Mouse (Mus musculus) kidney, postnatal 0 days (tissue): Measurements from ENCODE around the gene 1700023F06Rik. TPM values are rescaled to one million over a fixed set of nuclear protein-coding genes. Genes with fewer than 3 reads are reported as not detected.

ENCODE experiments used
- ATAC-seq: fragments of 200-750 bp; cut with Nextera tagmentation; replicated peaks from 2 replicates; pipeline ENCODE4 v1.8.0; 2017; ENCODE audit warnings: low read depth, moderate number of reproducible peaks, moderate TSS enrichment, moderate library complexity; ENCODE audit not compliant: low FRiP score
- DNase-seq: peaks from one replicate; pipeline ENCODE4 v3.0.0-alpha.2; 2016; ENCODE audit warnings: low spot score
- H3K27ac ChIP-seq: fragments of 300-500 bp; sonication (generic); 2 replicates; pipeline ENCODE4 v1.5.1; 2014; ENCODE audit warnings: mild to moderate bottlenecking
- H3K27me3 ChIP-seq: fragments of 300-500 bp; sonication (generic); 2 replicates; pipeline ENCODE4 v1.6.1; 2014; ENCODE audit warnings: low read length, mixed read lengths; ENCODE audit not compliant: insufficient read depth
- H3K36me3 ChIP-seq: fragments of 300-500 bp; sonication (generic); 2 replicates; pipeline ENCODE4 v1.6.1; 2014; ENCODE audit warnings: low read length, mixed read lengths; ENCODE audit not compliant: insufficient read depth
- H3K4me1 ChIP-seq: fragments of 300-500 bp; sonication (generic); replicated peaks from 2 replicates; pipeline ENCODE4 v1.6.1; 2014; ENCODE audit warnings: antibody characterized with exemption, low read length, mixed read lengths; ENCODE audit not compliant: insufficient read depth
- H3K4me2 ChIP-seq: fragments of 300-500 bp; sonication (generic); 2 replicates; pipeline ENCODE4 v1.6.1; 2014; ENCODE audit warnings: mild to moderate bottlenecking, low read length, moderate library complexity, mixed read lengths
- H3K4me3 ChIP-seq: fragments of 300-500 bp; sonication (generic); replicated peaks from 2 replicates; pipeline ENCODE4 v1.5.1; 2014; ENCODE audit warnings: low read depth, low read length
- H3K9ac ChIP-seq: fragments of 300-500 bp; sonication (generic); 2 replicates; pipeline ENCODE4 v1.6.1; 2014; ENCODE audit warnings: low read depth, low read length
- H3K9me3 ChIP-seq: fragments of 300-500 bp; sonication (generic); replicated peaks from 2 replicates; pipeline ENCODE4 v1.6.1; 2016; ENCODE audit warnings: low read length, inconsistent platforms, mixed read lengths
- CTCF ChIP-seq: IDR thresholded peaks from 2 replicates; pipeline ENCODE4 v1.5.1; 2016; ENCODE audit warnings: antibody characterized with exemption, low read depth, mild to moderate bottlenecking, moderate library complexity
- WGBS: fragments of 180-500 bp; shearing (Covaris S2); extraction: QIAGEN DNeasy Blood & Tissue Kit; methylation state at CpG from one replicate; pipeline ENCODE4 v1.1.7; 2014; 5-methylcytosine and 5-hydroxymethylcytosine counted together
- polyA plus RNA-seq: library from polyadenylated mRNA; unstranded; fragments of >200 nt; fragmentation: Nextera tagmentation; extraction: Ambion mirVana; gene quantifications from 2 replicates; pipeline ENCODE4 v1.2.1, GENCODE M21; 2015

The 1700023F06Rik gene
- polyA plus RNA-seq, 1 experiment from 2014 or later: 0.37 TPM

DNA sequence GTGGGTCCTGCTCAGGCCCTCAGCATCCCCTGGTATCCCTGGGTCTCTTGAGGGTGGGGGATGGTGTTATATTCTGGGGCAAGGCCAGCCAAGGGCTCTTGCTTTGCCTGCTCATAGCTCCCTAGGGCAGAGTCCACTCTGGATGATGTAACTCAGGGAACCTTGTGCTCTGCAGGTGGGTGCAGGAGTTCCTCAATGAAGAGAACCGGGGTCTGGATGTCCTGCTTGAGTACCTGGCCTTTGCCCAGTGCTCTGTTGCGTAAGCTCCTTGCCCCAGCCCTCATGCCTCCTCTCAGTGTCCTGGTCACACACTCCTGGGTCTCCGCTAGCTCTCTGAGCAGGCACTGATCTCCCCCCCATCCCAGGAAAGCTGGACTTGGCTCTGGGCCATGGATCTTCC, 26.4 kb downstream of the 1700023F06Rik start:
- Histone ChIP-seq H3K9ac (no peak overlapping the region), H3K4me1 (no peaks in the 10 kb centered on the region), H3K36me3 (no peaks in the 10 kb centered on the region), H3K4me2 (no peak overlapping the region), H3K4me3 (no peak overlapping the region), H3K27ac (no peak overlapping the region), H3K27me3 (no peaks in the 10 kb centered on the region), H3K9me3 (no peaks in the 10 kb centered on the region)
- WGBS: 72% methylated on average over 3 of the region's 3 CpGs
- DNase-seq (no peak), ATAC-seq (peak; percentile 88)
- TF ChIP-seq CTCF: no peak

- WGBS: 62% methylated on average over 9 of the region's 9 CpGs
Measured at GRCm38 (mm10) chr11:103181349-103181748, 27.0 kb downstream of the 1700023F06Rik start.

DNA sequence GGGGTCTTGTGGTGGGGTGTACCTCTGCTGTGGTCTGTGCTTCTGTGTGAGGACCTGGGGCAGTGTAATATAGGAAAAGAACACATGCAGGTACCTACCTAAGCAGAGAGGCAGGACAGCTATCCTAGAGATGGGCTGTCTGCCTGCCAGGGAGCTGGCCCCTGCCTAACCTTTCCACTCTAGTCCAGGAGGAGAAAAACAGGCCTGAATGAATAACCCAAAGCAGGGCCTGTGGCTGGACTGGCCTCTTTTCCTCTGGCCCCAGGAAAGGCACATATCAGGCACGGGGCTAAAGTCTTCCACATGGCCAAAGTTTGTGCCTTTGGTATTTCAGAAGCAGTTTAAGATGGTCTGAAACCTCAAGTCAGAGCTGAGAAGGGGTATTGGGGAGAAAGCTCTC, 27.9 kb downstream of the 1700023F06Rik start:
- no peak for ATAC-seq
- DNase-seq: no peak
- TF ChIP-seq CTCF: no peak
- H3K27ac ChIP-seq: peak overlapping the region; percentile 19
- 86% methylated on average over 1 of the region's 1 CpGs for WGBS
- no peak overlapping the region for H3K4me2 ChIP-seq
- H3K9ac ChIP-seq: no peak overlapping the region
- H3K36me3 ChIP-seq: no peaks in the 10 kb centered on the region
- no peak overlapping the region for H3K4me3 ChIP-seq
- H3K27me3 ChIP-seq: no peaks in the 10 kb centered on the region
- 0 out of 2 replicates have a peak, but pooled peaks cover 4% of the 10 kb centered on the region for H3K4me1 ChIP-seq
- H3K9me3 ChIP-seq: no peaks in the 10 kb centered on the region

More at GRCm38 (mm10) chr11:103181349-103181748, 27.0 kb downstream of the 1700023F06Rik start:
- Histone ChIP-seq H3K4me3 (no peak overlapping the region), H3K27me3 (no peaks in the 10 kb centered on the region), H3K36me3 (no peaks in the 10 kb centered on the region), H3K9ac (no peak overlapping the region), H3K4me1 (no peaks in the 10 kb centered on the region), H3K4me2 (no peak overlapping the region), H3K9me3 (no peaks in the 10 kb centered on the region), H3K27ac (no peak overlapping the region)
- ATAC-seq (no peak), DNase-seq (no peak)
- TF ChIP-seq CTCF: no peak

GRCm38 (mm10) chr11:103178748-103179147, 29.6 kb downstream of the 1700023F06Rik start:
- H3K27me3 ChIP-seq: no peaks in the 10 kb centered on the region
- WGBS: 91% methylated on average over 8 of the region's 8 CpGs
- ATAC-seq: no peak
- 0 out of 2 replicates have a peak, but pooled peaks cover 13% of the 10 kb centered on the region for H3K4me1 ChIP-seq
- no peak overlapping the region for H3K4me2 ChIP-seq
- H3K27ac ChIP-seq: no peak overlapping the region
- no peaks in the 10 kb centered on the region for H3K36me3 ChIP-seq
- no peaks in the 10 kb centered on the region for H3K9me3 ChIP-seq
- no peak for TF ChIP-seq CTCF
- H3K9ac ChIP-seq: no peak overlapping the region
- no peak for DNase-seq
- no peak overlapping the region for H3K4me3 ChIP-seq

- Histone ChIP-seq H3K27ac (no peak overlapping the region), H3K4me1 (0 out of 2 replicates have a peak, but pooled peaks cover 13% of the 10 kb centered on the region), H3K4me3 (no peak overlapping the region), H3K9ac (no peak overlapping the region), H3K36me3 (no peaks in the 10 kb centered on the region), H3K27me3 (no peaks in the 10 kb centered on the region), H3K9me3 (no peaks in the 10 kb centered on the region), H3K4me2 (no peak overlapping the region)
- WGBS: 76% methylated on average over 15 of the region's 15 CpGs
- DNase-seq (no peak), ATAC-seq (no peak)
- no peak for TF ChIP-seq CTCF
Measured at GRCm38 (mm10) chr11:103177815-103178485, 30.4 kb downstream of the 1700023F06Rik start.

- Histone ChIP-seq H3K27me3 (no peaks in the 10 kb centered on the region), H3K27ac (no peak overlapping the region), H3K9me3 (no peaks in the 10 kb centered on the region), H3K4me2 (no peak overlapping the region), H3K36me3 (no peaks in the 10 kb centered on the region), H3K4me1 (0 out of 2 replicates have a peak, but pooled peaks cover 13% of the 10 kb centered on the region), H3K9ac (no peak overlapping the region), H3K4me3 (no peak overlapping the region)
- ATAC-seq: no peak
- no peak for TF ChIP-seq CTCF
- 84% methylated on average over 5 of the region's 5 CpGs for WGBS
- no peak for DNase-seq
Measured at GRCm38 (mm10) chr11:103177216-103177615, 31.1 kb downstream of the 1700023F06Rik start.
